Mouse (Mus musculus) T-helper 2 cell (primary cell): ENCODE results near the gene Slc48a1.

Experiments
- in situ Hi-C: fragments of 300-600 bp; cut with MboI, MseI; formaldehyde crosslinking; loops from one replicate; pipeline ENCODE4 v1.15.1; 2025; ENCODE audit warnings: high pct_unique_total_duplicates

Slc48a1 gene

GRCm38 (mm10) chr15:97778311-97779098 lies at the start of gene Slc48a1:
Gene Slc48a1, plus strand, starts transcription at chr15:97778520.
- in situ Hi-C loops: no loop called here

DNA sequence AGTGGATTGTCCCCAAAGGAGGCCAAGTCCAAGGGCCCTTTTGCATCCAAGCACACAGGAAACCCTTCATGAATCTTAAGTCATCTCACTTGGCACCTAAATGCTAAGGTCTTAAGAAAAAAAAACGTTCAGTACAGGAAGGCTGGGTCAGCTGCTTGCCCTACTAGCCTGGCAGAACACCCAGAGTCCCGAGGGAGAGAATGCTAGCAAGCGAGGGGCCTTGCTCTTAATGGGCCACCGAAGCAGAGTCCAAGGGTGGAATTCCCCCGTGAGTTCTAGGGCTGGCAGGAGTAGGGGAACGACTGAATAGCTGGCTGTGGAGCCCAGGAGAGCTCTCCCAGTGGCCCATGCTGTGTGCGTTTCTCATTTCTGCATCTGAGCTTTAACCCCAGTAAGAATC lies 49.5 kb upstream of the Slc48a1 start:
- in situ Hi-C loops: no loop called here

GRCm38 (mm10) chr15:97730365-97730764 lies 48.0 kb upstream of the Slc48a1 start:
- in situ Hi-C loops: no loop called here

DNA sequence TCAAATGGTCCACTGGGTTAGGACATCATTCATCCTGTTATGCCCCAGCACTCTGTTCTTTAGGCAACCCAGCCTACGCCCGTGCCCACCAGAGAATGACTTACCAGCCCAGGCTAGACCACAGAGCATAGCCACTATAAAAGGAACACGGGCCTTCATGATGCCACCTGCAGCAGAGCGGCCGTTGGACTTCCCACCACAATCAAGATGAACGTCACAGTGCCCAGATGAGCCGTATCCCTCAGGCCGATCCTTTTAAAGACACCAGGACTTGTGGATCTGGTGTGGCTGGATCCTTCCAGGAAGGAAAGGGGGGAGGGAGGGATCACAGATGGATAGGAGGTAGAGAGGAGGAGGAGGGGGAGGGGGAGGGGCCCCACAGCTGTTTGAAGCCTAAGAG lies 47.2 kb upstream of the Slc48a1 start, which contains the start of gene Endou:
Gene Endou (minus strand): TSS at position 229 of the 400 bp plus-strand sequence.
- in situ Hi-C loops: no loop called here

- in situ Hi-C loops: no loop called here
Measured at GRCm38 (mm10) chr15:97731988-97732387, 46.3 kb upstream of the Slc48a1 start.

DNA sequence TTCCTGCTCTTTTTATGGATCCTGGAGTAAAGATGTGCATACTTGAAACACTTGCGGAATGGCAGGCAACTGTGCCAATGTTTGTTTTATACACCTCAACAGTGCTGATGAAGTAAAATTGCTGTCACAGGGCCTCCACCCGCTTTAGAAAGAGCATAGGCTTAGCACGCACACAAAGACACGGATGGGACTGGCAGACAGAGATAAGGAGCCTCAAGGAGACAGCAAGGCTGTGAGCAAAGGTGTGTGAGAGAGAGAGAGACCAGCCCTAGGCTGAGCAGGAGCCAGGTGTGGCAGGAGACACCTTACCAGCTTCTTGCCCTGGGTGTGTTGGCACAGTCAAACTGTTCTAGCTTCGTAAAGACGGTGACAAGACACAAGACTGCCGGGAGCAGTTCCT lies 39.4 kb upstream of the Slc48a1 start:
- in situ Hi-C loops: no loop called here

DNA sequence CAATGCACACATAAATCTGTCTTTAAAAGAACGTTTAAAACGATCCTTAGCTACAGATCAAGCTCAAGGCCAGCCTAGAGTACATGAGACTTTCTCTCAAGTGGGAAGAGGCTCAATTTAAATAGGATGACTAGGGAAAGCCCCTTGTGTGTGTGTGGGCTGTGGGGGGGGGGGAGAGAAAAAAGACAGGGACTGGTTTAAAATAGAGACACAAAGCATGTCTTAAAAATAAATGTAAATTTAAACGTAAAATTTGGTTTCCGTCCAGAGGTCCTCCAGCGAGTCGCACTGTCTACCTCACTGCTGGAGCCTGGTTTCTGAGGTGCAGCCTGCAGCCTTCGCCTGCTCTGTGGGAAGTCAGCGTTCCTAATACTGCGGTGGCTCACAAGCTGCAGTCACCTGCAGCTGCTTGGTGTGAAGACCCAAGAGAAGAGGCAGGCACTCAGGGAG lies 38.0 kb upstream of the Slc48a1 start:
- in situ Hi-C loops: no loop called here

DNA sequence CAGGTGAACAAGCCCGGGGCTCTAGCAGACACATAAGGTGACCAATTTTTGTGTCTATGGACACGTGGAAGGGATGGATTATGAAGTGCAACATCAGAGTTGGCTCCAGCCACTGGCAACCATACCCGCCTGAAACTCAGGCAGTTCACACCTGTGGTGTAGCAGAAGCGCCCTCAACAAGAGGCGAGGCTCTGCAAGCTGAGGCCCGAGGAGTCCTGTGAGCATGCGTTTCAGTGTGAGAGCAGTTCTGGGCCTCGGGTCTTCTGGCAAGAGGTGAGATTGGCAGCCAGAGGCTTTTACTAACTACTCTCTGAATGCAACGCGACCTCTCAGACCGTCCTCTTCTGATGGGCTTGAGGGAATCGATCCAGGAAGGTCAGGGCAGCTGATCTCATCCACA lies 36.7 kb upstream of the Slc48a1 start:
- in situ Hi-C loops: no loop called here

DNA sequence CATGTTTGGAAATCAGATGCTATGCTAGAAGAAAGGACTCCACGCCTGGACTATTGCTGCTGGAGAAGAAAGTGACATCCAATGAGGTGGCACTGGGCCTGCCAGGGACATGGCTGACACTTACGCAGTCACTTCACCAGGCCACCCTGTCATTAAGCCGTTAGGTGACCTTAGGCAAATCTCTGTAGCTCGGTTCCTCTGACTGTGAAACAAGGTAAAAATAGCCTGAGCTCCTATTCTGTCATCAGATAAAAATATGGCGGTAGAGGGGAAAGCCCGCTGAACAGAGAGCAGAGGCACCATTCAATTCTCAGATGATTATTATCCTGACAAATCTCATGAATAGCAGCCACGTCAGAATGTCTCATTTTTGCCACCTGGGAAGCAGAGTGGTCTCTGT lies 36.2 kb upstream of the Slc48a1 start:
- in situ Hi-C loops: no loop called here

- in situ Hi-C loops: no loop called here
Measured at GRCm38 (mm10) chr15:97742600-97742999, 35.7 kb upstream of the Slc48a1 start.

DNA sequence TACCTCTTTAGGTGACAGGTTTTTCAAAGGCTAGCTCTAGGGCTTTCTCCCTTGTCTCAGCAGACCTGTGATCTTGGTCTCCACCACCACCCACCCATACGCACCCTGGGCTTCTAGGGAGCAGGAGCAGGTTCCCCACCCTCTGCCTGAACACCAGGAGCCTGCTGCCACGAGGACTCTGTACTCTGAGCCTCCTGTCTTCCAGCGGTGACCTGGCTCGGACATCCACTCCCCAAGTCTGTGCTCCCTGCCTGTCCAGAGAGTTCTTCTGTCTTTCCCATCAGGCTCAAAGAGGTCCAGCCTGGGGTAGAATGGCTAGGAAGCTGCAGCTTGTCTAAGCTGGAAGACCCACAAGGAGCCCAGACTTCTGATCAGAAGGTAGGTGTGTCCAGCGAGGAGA lies 35.1 kb upstream of the Slc48a1 start:
- in situ Hi-C loops: no loop called here

DNA sequence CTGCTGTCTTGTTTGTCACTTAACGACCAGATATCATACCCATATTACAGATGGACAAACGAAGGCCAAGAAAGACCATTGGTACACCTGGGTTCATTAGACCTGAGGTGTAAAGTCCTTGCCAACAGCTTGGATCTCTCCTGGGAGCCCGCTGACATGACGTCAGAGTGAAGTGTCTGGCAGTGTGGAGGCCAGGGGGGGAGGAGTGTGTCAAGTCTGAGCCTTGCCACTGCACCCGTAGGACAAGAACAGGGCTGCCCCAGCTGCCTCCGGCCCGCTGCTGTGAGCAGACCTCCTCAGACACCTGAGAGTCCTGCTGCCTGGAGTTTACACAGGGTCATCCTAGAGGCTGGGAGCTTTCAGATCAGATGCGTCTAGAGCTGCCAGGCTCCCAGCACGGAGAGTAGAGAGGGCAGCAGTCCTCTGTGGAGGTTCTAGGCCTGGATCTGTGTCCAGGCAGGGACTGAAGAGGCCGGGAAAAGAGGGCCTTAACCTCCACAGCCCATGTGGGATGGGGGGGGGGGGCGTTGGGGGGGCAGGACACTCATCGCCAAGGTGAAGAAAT lies 34.3 kb upstream of the Slc48a1 start:
- in situ Hi-C loops: no loop called here

GRCm38 (mm10) chr15:97744930-97745329 lies 33.4 kb upstream of the Slc48a1 start:
- in situ Hi-C loops: no loop called here

GRCm38 (mm10) chr15:97745331-97745730 lies 33.0 kb upstream of the Slc48a1 start:
- in situ Hi-C loops: no loop called here

DNA sequence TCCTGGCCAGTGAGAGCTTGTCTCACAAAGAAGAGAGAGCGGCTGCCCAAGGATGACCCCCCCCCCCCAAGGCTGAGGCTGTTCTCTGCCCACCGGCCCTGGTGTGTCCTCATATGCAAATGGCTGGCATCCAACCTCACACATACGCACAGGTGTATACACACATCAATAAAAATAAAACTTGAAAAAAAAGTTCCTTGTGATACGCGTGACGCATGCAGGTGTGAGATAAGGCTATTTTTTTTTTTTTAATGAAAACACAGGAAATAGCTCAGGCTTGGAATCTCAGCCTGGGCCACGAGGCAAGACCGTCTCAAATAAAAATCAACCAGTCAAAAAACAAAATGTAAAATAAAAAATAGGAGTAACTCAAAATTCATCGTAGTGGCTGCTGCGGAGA lies 32.0 kb upstream of the Slc48a1 start:
- in situ Hi-C loops: no loop called here

- in situ Hi-C loops: no loop called here
Measured at GRCm38 (mm10) chr15:97746748-97747147, 31.6 kb upstream of the Slc48a1 start.

GRCm38 (mm10) chr15:97747486-97747885 lies 30.8 kb upstream of the Slc48a1 start:
- in situ Hi-C loops: no loop called here

DNA sequence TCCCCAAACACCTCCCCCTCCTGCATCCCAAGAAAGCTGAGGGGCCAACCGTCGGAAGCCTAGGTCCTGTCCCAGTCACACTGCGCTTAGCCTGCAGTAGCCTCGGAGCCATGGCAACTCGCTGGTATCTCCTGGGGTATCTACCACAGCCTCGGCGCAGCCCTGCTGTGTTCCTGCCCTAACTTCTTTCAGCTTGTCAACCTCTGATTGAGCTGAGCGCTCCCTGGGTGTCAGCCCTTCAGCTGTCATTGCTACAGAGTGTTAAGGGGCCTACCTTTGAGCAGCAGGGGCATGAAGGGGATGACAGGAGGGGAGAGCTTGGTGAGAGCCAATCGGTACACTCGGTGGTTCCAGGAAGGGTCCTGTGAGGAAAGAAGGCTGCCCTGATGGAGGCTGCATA lies 30.0 kb upstream of the Slc48a1 start:
- in situ Hi-C loops: no loop called here

DNA sequence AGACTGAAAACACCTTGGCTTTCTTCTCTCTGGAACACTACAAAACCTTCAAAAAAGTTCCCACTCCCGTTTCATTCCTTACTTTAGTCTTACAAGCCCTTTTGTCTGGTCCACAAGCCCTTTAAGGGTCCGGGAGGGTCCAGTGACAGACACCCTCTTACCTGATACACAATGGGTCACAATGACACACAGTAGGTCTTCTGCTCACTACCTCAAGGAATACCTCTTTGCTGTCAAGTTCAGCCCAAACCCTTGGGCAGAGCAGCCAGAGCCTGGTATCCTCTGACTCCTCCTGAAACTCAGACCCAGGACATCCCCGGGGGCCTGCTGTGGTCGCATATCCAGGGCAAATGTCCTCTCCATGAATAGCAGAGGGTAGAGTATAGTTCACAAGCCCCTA lies 29.4 kb upstream of the Slc48a1 start:
- in situ Hi-C loops: no loop called here

DNA sequence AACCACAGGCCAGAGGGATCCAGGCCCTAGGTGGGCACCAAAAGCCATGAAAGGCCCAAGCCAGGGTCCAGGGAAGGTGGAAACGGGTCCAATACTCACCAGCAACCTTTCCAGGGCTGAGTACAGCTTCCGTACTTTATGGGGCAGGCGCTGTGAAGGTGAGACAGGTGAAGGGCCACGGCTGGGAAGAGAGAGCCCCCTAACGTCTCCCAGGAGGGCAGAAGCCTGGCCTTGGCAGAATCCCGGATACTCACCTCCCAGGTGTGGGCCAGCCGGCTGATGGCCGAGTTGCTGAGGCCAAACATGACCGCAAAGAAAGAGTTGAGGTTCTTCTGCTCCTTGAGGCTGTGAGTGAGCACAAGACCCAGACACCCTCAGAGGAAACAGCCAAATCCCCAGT lies 28.9 kb upstream of the Slc48a1 start:
- in situ Hi-C loops: no loop called here

DNA sequence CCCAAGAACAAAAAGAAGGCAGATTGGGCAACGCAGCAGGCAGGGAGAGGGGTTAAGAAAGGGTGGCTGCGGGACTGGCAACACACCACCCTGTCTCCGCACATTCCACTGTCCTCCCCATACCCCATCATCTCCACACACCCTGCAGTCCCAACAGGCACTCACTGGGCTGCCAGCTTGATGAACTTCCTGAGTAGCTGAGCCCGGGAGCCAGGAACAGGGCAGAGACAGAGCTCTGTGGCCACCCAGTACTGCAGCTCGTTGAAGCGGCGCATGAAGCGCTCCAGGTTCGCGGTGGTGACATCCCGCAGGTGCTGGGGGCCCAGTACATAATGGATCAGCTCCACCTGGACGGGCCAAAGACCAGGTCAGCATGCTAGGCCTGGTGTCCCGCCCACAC lies 28.5 kb upstream of the Slc48a1 start:
- in situ Hi-C loops: no loop called here

DNA sequence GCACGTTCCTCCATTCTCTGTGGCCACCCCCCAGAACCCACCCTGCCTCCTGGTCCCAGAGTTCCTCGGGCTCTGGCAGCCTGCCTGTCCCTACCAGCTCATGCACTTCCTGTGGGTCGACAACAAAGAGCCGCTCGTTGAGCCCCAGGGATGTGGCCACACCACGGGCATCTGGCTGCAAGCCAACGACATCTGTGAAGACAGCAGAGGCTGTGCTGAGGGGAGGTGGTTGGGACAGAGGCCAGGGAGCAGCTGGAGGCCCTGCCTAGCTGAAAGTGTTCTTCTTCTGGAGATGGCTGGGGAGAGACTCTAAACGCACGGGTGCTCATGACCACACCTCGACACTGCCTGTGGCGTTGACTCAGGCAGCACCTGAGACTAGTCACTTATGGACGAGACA lies 27.6 kb upstream of the Slc48a1 start:
- in situ Hi-C loops: no loop called here

- in situ Hi-C loops: no loop called here
Measured at GRCm38 (mm10) chr15:97751676-97752075, 26.6 kb upstream of the Slc48a1 start.
